Mouse (Mus musculus): Measurements from ENCODE around the gene Cpa1.

DNA sequence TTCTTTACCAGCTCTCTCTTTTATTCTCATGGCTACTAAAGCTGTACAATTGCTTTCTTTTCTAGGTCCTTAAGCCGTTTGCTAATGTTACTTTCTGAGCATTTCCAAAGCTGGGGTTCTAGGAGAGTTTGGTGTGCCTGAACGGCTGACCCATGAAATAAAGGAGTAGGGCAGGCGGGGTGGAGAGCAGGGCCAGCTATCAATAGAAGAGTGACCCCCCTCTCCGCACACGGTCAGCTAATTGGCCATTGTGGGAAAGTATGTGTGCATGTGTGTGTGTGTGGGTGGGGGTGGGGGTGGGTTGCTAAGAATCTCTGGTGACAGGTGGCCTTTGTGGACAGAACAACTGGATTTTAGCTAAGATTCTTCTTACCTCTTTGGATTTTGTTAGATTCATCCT is 27.8 kb upstream of the Cpa1 start:
- TF ChIP-seq CTCF (IDR thresholded peaks at IDR 0.05; ENCODE audit: extremely low read depth, insufficient read depth, low read length) = no peak
- no peak for TF ChIP-seq POLR2A (IDR thresholded peaks at IDR 0.05; ENCODE audit: extremely low read depth, insufficient read depth, low read length)
